Mouse (Mus musculus): ENCODE measurements around the gene Egfr.

DNA sequence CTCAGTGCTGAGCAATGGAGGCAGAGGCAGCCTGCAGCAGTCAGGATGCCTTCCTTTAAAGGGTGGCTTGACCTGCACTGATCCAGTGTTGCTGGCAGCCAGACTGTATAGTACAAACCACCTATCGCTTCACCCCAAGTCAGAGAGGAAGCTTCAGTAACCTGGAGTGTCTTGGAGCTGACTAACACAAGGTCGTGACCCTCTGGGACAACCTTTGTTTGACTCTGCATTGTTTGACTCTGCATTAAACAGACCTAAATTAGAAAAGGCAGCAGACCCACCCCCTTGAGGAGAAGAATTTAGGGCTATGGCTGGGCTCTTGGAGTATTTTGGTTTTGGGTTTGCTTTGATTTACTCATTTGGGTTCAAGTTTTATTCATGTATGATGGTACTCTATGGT, 117.5 kb downstream of the Egfr start:
- no peak for TF ChIP-seq GATA1 (IDR thresholded peaks at IDR 0.05; ENCODE audit: low read length)
- no peak for TF ChIP-seq TAL1 (IDR thresholded peaks at IDR 0.05; ENCODE audit: low read length)

Measured in erythroblast, embryonic 14.5 days (primary cell).